Mouse (Mus musculus) bone marrow macrophage, adult 2 months (primary cell): ENCODE data around the gene P4ha3.

Experiments used
- CTCF ChIP-seq: IDR thresholded peaks from 2 replicates; pipeline ENCODE4 v1.5.1; 2012; ENCODE audit warnings: low read depth, mild to moderate bottlenecking, low read length, moderate library complexity
- POLR2A ChIP-seq: IDR thresholded peaks from 2 replicates; pipeline ENCODE4 v1.6.1; 2012; ENCODE audit warnings: mild to moderate bottlenecking, low read depth, low read length, borderline replicate concordance

- no peak for TF ChIP-seq CTCF
- TF ChIP-seq POLR2A, result no peak
These were observed 22.7 kb downstream of the P4ha3 start for GRCm38 (mm10) chr7:100307872-100308653.
